Mouse (Mus musculus) ES-E14 (cell line): ENCODE measurements at regions not wholly inside any gene's neighbourhood (a gene's known extent, or its start where the extent isn't known, plus 50 kb on each side); places are given as distances from the start of the nearest gene placed in this dataset.

Experiments used
- CHD2 ChIP-seq: IDR thresholded peaks from 2 replicates; pipeline ENCODE4 v1.6.1; 2014; ENCODE audit warnings: mild to moderate bottlenecking, low read depth, low read length, inconsistent platforms
- HCFC1 ChIP-seq: IDR thresholded peaks from 2 replicates; pipeline ENCODE4 v1.6.1; 2012; ENCODE audit warnings: low read length, inconsistent platforms, borderline replicate concordance; ENCODE audit not compliant: insufficient read depth
- MAFK ChIP-seq: IDR thresholded peaks from 2 replicates; pipeline ENCODE4 v1.6.1; 2014; ENCODE audit warnings: mild to moderate bottlenecking, low read depth, low read length, inconsistent platforms; ENCODE audit not compliant: insufficient read depth
- ZC3H11A ChIP-seq: IDR thresholded peaks from 2 replicates; pipeline ENCODE4 v1.6.1; 2012; ENCODE audit warnings: low read depth, mild to moderate bottlenecking, inconsistent platforms, low read length, borderline replicate concordance
- ZNF384 ChIP-seq: IDR thresholded peaks from 2 replicates; pipeline ENCODE4 v1.6.1; 2012; ENCODE audit warnings: low read depth, low read length, inconsistent platforms

DNA sequence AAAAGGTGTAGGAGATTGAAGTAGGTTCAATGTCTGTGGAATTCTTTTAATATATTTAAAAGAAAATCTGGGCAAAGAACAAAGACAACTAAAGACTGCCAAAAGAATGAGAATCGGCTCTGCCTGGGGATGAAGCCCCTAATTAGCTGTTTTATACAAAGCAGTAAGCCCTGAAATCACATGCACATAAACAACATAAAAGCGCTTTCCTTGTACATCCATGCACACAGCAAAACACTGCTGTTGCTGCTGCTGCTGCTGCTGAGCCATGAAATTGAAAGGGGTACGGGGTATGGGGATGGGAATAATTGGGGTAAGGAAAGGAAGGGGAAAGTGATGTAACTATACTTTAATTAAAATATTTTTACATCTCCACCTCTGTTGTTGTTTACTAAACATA is 409.2 kb upstream of the 4931417E11Rik start:
- no peak for TF ChIP-seq ZNF384
- TF ChIP-seq HCFC1, result no peak
- TF ChIP-seq ZC3H11A, result no peak
- TF ChIP-seq MAFK, result no peak
- TF ChIP-seq CHD2, result no peak
